Mouse (Mus musculus) adrenal gland, postnatal 10 days (tissue): Measurements from ENCODE around the gene Zbed4. TPM values are rescaled to one million over a fixed set of nuclear protein-coding genes. Genes with fewer than 3 reads are reported as not detected.

Experiments used
- total RNA-seq, 2 experiments: library from RNA; stranded (reverse); gene quantifications; 2 replicates each; pipeline ENCODE4 v1.2.3; 2021

Gene Zbed4
- total RNA-seq, 2 experiments from 2014 or later = 10.8 to 11.1 TPM

Other genes with a start within 250 kb of the Zbed4 start
- gene Zdhhc25, start 151.4 kb upstream of the Zbed4 start, total RNA-seq = not detected
- 10 to 100 TPM; 46.4 to 46.9 TPM for gene Brd1, start 17.4 kb upstream of the Zbed4 start, total RNA-seq
- 10 to 100 TPM; 10.4 to 10.7 TPM for gene Alg12, start 67.7 kb downstream of the Zbed4 start, total RNA-seq
- gene Creld2, start 68.0 kb downstream of the Zbed4 start, total RNA-seq = 10 to 100 TPM; 26.6 to 34.4 TPM
- 10 to 100 TPM; 41.2 to 76.8 TPM for gene Pim3, start 110.5 kb downstream of the Zbed4 start, total RNA-seq
- gene Ttll8, start 202.8 kb downstream of the Zbed4 start, total RNA-seq = not detected
- under 1 TPM in 1 of 2 experiments, not detected in 1; 0.09 TPM for gene Mlc1, start 227.3 kb downstream of the Zbed4 start, total RNA-seq
- gene Mov10l1, start 231.2 kb downstream of the Zbed4 start, total RNA-seq = not detected